Mouse (Mus musculus): ENCODE measurements at regions not wholly inside any gene's neighbourhood (a gene's known extent, or its start where the extent isn't known, plus 50 kb on each side); places are given as distances from the start of the nearest gene placed in this dataset.

GRCm38 (mm10) chr12:27673404-27673803 is 331.0 kb upstream of the Sox11 start:
- H3K9ac ChIP-seq (ENCODE audit: low read depth, low read length) = no peak overlapping the region
- no peak for ATAC-seq

GRCm38 (mm10) chr12:27670650-27671084 is 328.3 kb upstream of the Sox11 start:
- no peak overlapping the region for H3K4me2 ChIP-seq (replicated peaks; ENCODE audit: low read depth)
- no peaks in the 10 kb centered on the region for H3K36me3 ChIP-seq (ENCODE audit: control insufficient read depth, insufficient read depth)
- 55% methylated on average over 9 of the region's 9 CpGs for WGBS
- H3K9me3 ChIP-seq (ENCODE audit: control insufficient read depth) = no peaks in the 10 kb centered on the region
- H3K9ac ChIP-seq (ENCODE audit: low read depth, low read length) = no peak overlapping the region
- ATAC-seq = no peak
- no peak for TF ChIP-seq CTCF (IDR thresholded peaks at IDR 0.05; ENCODE audit: low read depth)
- no peaks in the 10 kb centered on the region for H3K27me3 ChIP-seq (replicated peaks; ENCODE audit: control insufficient read depth, insufficient read depth, low read length)
- H3K4me1 ChIP-seq (replicated peaks; ENCODE audit: control insufficient read depth, insufficient read depth, low read length) = no peaks in the 10 kb centered on the region
- H3K4me3 ChIP-seq (ENCODE audit: low read depth, low read length) = no peak overlapping the region
- H3K27ac ChIP-seq (ENCODE audit: low read depth, low read length) = no peak overlapping the region

More at GRCm38 (mm10) chr12:27673404-27673803, 331.0 kb upstream of the Sox11 start:
- no peaks in the 10 kb centered on the region for H3K27me3 ChIP-seq (replicated peaks; ENCODE audit: control insufficient read depth, insufficient read depth, low read length)
- H3K36me3 ChIP-seq (ENCODE audit: control insufficient read depth, insufficient read depth) = no peaks in the 10 kb centered on the region
- no peak overlapping the region for H3K4me2 ChIP-seq (replicated peaks; ENCODE audit: low read depth)
- TF ChIP-seq CTCF (IDR thresholded peaks at IDR 0.05; ENCODE audit: low read depth) = no peak
- no peak overlapping the region for H3K27ac ChIP-seq (ENCODE audit: low read depth, low read length)
- H3K4me1 ChIP-seq (replicated peaks; ENCODE audit: control insufficient read depth, insufficient read depth, low read length) = no peaks in the 10 kb centered on the region
- H3K9me3 ChIP-seq (ENCODE audit: control insufficient read depth) = no peaks in the 10 kb centered on the region
- no peak overlapping the region for H3K4me3 ChIP-seq (ENCODE audit: low read depth, low read length)

- ATAC-seq = no peak
- Histone ChIP-seq H3K9ac (ENCODE audit: low read depth, low read length) (no peak overlapping the region), H3K36me3 (ENCODE audit: control insufficient read depth, insufficient read depth) (no peaks in the 10 kb centered on the region), H3K9me3 (ENCODE audit: control insufficient read depth) (no peaks in the 10 kb centered on the region), H3K4me2 (replicated peaks; ENCODE audit: low read depth) (no peak overlapping the region), H3K4me1 (replicated peaks; ENCODE audit: control insufficient read depth, insufficient read depth, low read length) (no peaks in the 10 kb centered on the region), H3K4me3 (ENCODE audit: low read depth, low read length) (no peak overlapping the region), H3K27me3 (replicated peaks; ENCODE audit: control insufficient read depth, insufficient read depth, low read length) (no peaks in the 10 kb centered on the region), H3K27ac (ENCODE audit: low read depth, low read length) (no peak overlapping the region)
- WGBS = 70% methylated on average over 7 of the region's 7 CpGs
- no peak for TF ChIP-seq CTCF (IDR thresholded peaks at IDR 0.05; ENCODE audit: low read depth)
Measured at GRCm38 (mm10) chr12:27670190-27670589, 327.8 kb upstream of the Sox11 start.

- no peak overlapping the region for H3K4me2 ChIP-seq (replicated peaks; ENCODE audit: low read depth)
- WGBS = 77% methylated on average over 6 of the region's 6 CpGs
- no peaks in the 10 kb centered on the region for H3K36me3 ChIP-seq (ENCODE audit: control insufficient read depth, insufficient read depth)
Measured at GRCm38 (mm10) chr12:27669542-27669941, 327.2 kb upstream of the Sox11 start.

GRCm38 (mm10) chr12:27666456-27666855 is 324.1 kb upstream of the Sox11 start:
- Histone ChIP-seq H3K27me3 (replicated peaks; ENCODE audit: control insufficient read depth, insufficient read depth, low read length) (no peaks in the 10 kb centered on the region), H3K9ac (ENCODE audit: low read depth, low read length) (no peak overlapping the region), H3K4me2 (replicated peaks; ENCODE audit: low read depth) (no peak overlapping the region), H3K4me3 (ENCODE audit: low read depth, low read length) (no peak overlapping the region), H3K9me3 (ENCODE audit: control insufficient read depth) (no peaks in the 10 kb centered on the region), H3K27ac (ENCODE audit: low read depth, low read length) (no peak overlapping the region), H3K36me3 (ENCODE audit: control insufficient read depth, insufficient read depth) (no peaks in the 10 kb centered on the region), H3K4me1 (replicated peaks; ENCODE audit: control insufficient read depth, insufficient read depth, low read length) (no peaks in the 10 kb centered on the region)
- no peak for ATAC-seq
- TF ChIP-seq CTCF (IDR thresholded peaks at IDR 0.05; ENCODE audit: low read depth) = no peak
- WGBS = 68% methylated on average over 2 of the region's 2 CpGs

More at GRCm38 (mm10) chr12:27669542-27669941, 327.2 kb upstream of the Sox11 start:
- H3K4me3 ChIP-seq (ENCODE audit: low read depth, low read length) = no peak overlapping the region
- no peaks in the 10 kb centered on the region for H3K27me3 ChIP-seq (replicated peaks; ENCODE audit: control insufficient read depth, insufficient read depth, low read length)
- H3K9ac ChIP-seq (ENCODE audit: low read depth, low read length) = no peak overlapping the region
- H3K4me1 ChIP-seq (replicated peaks; ENCODE audit: control insufficient read depth, insufficient read depth, low read length) = no peaks in the 10 kb centered on the region
- TF ChIP-seq CTCF (IDR thresholded peaks at IDR 0.05; ENCODE audit: low read depth) = no peak
- H3K9me3 ChIP-seq (ENCODE audit: control insufficient read depth) = no peaks in the 10 kb centered on the region
- H3K27ac ChIP-seq (ENCODE audit: low read depth, low read length) = no peak overlapping the region
- no peak for ATAC-seq

GRCm38 (mm10) chr12:27663126-27663525 is 320.8 kb upstream of the Sox11 start:
- TF ChIP-seq CTCF (IDR thresholded peaks at IDR 0.05; ENCODE audit: low read depth) = no peak
- H3K4me3 ChIP-seq (ENCODE audit: low read depth, low read length) = no peak overlapping the region
- H3K9ac ChIP-seq (ENCODE audit: low read depth, low read length) = no peak overlapping the region
- no peak overlapping the region for H3K27ac ChIP-seq (ENCODE audit: low read depth, low read length)
- H3K4me2 ChIP-seq (replicated peaks; ENCODE audit: low read depth) = no peak overlapping the region
- no peaks in the 10 kb centered on the region for H3K36me3 ChIP-seq (ENCODE audit: control insufficient read depth, insufficient read depth)
- H3K9me3 ChIP-seq (ENCODE audit: control insufficient read depth) = no peaks in the 10 kb centered on the region
- H3K27me3 ChIP-seq (replicated peaks; ENCODE audit: control insufficient read depth, insufficient read depth, low read length) = no peaks in the 10 kb centered on the region
- no peaks in the 10 kb centered on the region for H3K4me1 ChIP-seq (replicated peaks; ENCODE audit: control insufficient read depth, insufficient read depth, low read length)
- no peak for ATAC-seq
- WGBS = 84% methylated on average over 4 of the region's 4 CpGs

- no peak overlapping the region for H3K27ac ChIP-seq (ENCODE audit: low read depth, low read length)
- H3K27me3 ChIP-seq (replicated peaks; ENCODE audit: control insufficient read depth, insufficient read depth, low read length) = no peaks in the 10 kb centered on the region
- no peak for ATAC-seq
- H3K4me3 ChIP-seq (ENCODE audit: low read depth, low read length) = no peak overlapping the region
- H3K36me3 ChIP-seq (ENCODE audit: control insufficient read depth, insufficient read depth) = no peaks in the 10 kb centered on the region
- TF ChIP-seq CTCF (IDR thresholded peaks at IDR 0.05; ENCODE audit: low read depth) = no peak
- no peaks in the 10 kb centered on the region for H3K9me3 ChIP-seq (ENCODE audit: control insufficient read depth)
- H3K4me2 ChIP-seq (replicated peaks; ENCODE audit: low read depth) = no peak overlapping the region
- 87% methylated on average over 5 of the region's 5 CpGs for WGBS
- H3K4me1 ChIP-seq (replicated peaks; ENCODE audit: control insufficient read depth, insufficient read depth, low read length) = no peaks in the 10 kb centered on the region
- no peak overlapping the region for H3K9ac ChIP-seq (ENCODE audit: low read depth, low read length)
Measured at GRCm38 (mm10) chr12:27662723-27663122, 320.3 kb upstream of the Sox11 start.

Data from intestine, postnatal 0 days (tissue).